Mouse (Mus musculus) kidney, postnatal 36 days (tissue): Measurements from ENCODE around the gene Tsr2.
A peak's percentile ranks its signal among the peaks of the same experiment; 100 is the strongest.

ENCODE experiments used
- DNase-seq, 2 experiments: peaks; one replicate each; pipeline ENCODE4 v3.0.0; 2021 to 2022; ENCODE audit warnings: mixed read lengths in 2 of 2

The Tsr2 gene

DNA sequence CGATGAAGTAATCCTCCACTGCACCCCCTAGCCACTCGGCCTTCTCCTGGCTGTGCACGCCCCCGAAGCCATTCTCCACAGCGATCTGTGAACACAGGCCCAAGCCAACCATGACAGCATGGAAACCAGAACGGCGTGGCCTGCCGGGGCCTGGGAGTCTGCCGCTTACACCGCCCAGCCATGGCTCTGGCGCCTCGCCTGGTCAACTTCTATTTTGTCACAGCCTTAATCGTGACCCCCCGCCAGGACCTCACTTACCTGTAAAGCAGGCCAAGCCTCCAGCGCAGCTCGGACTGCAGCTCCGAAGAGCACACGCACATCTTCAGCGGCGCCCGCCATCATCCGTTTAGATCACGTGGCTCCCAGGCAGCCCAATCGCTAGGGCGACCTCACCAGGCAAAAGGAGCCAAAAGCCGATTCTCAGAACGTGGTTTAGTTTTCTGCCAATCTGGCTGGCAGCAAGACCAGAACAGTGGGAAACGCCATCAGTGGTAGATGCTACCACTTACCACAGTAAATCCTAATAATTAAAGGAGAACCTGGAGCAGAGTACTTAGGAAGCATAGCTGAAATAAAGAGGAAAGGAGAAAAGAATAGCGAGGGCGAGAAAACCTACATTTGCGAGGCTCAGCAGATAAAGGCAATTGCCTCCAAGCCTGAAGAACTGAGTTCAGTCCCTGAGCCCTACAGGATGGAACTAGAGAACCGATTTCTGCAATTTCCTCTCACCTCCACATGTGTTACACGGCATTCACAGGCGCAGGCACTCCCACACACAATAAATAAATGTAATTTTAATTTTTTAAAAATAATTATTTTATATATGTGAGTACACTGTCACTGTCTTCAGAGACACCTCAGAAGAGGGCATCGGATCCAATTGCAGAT is at the start of gene Tsr2:
Gene Tsr2, minus strand, starts transcription at position 373 of the 888 bp plus-strand sequence.
- peak; percentile 75 to 83 for DNase-seq

DNA sequence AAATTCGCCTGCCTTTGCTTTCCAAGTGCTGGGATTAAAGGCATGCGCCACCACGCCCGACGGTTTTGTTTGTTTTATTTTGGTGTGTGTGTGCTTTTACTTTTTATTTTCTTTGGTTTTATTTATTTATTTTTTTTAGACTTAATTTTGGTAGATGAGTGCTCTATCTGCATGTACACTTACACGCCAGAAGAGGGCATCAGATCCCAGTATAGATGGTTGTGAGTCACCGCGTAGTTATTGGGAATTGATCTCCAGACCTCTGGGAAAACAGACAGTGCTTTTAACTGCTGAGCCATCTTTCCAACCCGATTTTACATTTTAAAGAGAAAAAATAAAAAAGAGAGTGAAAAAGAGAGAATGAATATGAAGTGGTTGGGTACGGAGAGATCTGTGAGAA is 36.4 kb upstream of the Tsr2 start:
- DNase-seq, result peak; percentile 2 to 5

DNA sequence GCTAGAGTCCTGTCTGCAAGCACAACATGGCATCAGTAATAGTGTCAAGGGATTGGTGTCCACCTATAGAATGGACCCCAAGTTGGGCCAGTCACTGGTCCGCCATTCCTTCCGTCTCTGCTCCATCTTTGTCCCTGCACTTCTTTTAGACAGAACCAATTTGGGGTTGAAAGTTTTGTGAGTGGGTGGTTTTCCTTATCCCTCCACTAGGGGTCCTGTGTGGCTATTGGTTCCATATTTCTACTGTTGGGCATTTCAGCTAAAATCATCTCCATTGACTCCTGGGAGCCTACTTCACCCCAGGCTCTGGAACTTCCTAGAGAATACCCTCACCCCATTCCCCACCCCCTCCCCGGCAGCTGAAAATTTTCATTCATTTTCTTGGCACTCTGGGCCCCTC is 34.1 kb upstream of the Tsr2 start:
- no peak for DNase-seq

DNA sequence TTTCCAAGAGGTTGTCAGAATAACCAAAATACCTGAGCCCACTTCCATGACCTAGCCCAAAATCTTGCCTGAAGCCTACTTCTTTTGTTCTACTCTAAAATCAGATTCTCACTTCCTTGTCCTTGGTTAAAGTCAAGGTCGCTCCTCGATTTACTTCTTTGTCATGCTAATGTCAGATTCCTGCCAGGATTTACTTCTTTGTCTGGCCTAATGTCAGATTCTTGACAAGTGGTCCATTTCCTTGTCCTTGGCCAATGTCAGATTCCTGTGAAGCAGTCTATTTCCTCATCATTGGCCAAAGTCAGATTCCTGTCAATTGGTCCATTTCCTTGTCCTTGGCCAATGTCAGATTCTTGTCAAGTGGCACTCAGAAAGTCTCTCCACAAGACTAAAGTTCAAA is 27.6 kb upstream of the Tsr2 start:
- DNase-seq, result no peak

DNA sequence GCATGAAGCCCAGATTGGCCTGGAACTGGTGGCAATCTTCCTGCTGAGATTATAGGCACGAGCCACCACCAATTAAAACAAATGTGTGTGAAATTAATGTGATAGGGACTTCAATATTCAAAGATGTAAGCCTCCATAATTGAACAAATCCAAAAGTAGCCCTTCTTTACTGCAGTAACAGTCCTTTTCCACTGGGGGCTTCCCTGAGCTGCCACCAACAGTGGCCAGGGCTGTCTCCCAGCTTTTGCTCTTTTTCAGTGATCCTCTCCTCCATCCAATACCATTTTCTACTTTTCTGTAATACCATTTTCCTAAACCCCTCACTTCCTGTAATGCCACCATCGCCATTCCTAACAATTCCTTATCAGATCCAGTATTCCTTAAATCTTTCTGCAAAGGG is 21.1 kb upstream of the Tsr2 start:
- DNase-seq, result peak in 1 of 2 experiments; percentile 18

DNA sequence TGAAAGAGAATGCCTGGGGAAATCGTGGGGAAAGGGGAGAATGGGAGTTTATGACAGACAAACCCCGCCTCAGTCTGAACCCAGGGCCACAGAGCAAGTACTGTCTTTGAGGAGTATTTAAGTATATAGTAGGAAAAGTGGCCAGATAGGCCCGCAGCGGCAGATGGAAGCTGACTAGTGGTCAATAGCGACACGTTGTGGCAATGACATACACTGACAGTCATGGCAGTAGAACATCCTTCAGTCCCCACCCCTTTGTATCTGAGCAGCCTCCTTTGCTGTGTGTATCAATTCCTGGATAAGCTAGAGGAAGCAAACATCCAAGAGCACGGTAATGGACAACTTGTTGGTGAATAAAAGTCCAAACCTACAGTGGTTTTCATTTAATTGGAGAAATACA is 20.5 kb upstream of the Tsr2 start:
- DNase-seq, result peak; percentile 23 to 50

DNA sequence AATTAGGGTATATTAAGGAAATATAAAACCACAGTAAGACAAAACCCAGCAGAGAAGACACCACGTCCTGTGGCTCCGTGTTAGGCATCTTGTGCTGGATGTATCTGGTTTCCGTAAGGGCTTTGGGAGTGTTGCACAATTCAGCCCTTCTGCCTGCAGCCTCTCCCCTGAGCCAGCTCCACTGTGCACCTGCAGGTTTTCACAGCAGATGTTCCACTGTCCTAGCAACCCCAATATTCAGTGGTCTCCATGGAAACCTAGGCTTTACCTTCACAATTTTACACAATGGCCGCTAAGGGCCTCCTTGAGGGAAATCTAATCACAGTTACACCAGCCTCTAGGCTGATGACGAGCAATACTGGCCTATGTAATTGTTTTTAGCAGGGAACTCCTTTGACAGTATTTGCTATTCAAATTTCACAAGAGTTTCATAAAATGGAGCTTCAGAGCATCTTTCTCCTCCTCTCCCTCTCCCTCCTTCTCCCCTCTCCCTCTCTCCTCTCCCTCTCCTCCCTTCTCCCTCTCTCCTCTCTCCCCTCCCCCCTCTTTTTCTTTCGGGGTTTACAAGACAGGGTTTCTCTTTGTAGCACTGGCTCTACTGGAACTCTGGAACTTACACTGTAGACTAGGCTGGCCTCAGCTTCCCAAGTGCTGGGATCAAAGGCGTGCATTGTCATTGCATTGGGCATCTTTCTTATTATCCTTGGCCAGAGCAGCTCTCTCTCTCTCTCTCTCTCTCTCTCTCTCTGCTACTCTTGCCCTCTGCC is 11.1 kb upstream of the Tsr2 start:
- no peak for DNase-seq

DNA sequence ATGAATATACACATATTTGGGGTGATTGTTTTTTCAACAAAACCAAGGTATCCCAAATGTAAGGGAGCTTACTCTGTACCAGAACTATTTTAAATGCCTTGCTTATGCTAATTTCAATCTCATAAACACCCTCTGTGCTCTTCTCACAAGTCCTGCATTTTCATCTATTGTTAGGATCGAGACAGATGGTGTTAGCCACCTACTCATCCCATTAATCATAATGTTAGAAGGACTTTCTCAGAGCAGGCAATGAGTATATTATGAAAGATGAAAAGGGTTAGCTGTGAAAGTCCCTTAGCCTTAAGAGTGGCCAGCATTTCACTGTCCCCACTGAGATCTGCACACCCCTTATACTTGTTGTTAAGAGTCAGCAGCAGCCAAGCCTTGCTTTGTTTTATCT is 8.9 kb downstream of the Tsr2 start:
- no peak for DNase-seq

DNA sequence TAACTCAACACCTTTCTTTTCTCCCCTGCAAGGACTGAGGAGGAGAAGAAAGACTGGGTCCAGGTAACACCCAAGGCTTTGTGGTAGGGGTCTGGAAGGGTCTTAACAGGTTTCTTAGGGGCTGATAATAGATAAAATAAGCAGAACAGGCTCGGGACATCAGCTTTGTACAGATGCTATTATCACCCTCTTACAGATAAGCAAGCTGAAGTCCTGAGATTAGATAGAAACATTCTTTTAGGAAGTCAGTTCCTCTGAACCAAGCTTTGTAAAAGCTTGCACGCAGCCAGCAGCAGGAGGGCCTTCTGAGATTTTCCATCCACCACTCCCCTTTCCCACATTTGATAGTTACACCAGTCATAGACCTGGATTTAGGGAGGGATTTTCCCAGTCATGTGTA is 10.7 kb downstream of the Tsr2 start:
- DNase-seq, result no peak

DNA sequence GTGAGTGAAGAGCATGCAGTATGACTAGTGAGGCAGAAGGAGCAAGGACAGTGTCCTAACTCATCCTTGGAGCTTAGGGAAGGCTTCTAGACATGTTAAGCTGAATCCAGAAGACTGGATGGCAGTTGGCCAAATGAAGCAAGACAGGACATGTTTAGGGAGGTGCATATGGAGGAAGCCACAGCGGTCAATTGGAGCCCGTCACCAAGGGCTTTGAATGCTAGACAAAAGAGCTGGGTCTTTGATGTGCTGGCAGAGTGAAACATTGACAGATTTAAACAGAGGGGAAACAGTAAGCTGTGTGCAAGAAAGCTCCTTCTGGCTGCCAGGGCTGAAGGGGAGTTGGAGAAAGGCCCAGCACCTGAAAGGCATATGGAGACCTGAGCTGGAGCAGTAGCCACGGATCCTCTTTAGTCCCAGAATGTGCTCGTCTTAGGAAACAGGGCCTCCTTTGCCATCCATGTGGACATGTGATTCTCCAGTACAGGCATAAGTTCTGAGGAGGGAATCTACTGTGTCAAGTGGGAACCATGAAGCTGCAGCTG is 19.3 kb downstream of the Tsr2 start:
- DNase-seq, result no peak

DNA sequence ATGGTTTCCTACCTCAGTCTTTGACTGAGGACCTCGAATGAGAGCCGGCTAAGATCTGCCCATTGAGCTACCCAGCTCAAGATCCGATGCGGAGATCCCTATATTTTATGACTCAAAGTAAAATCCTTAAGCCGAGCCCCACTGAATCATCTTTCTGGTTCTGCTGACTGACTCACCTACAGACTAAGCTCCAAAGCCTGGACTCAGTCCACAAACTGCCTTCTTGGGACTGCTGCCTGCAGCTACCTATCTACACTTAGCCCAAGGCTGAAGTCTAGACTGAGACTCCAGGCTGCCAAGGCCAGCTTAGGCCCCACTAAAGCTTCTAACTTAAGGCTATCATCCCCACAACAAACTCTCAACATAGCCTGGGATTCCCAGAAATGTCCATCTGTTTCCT is 20.3 kb downstream of the Tsr2 start:
- DNase-seq, result no peak

DNA sequence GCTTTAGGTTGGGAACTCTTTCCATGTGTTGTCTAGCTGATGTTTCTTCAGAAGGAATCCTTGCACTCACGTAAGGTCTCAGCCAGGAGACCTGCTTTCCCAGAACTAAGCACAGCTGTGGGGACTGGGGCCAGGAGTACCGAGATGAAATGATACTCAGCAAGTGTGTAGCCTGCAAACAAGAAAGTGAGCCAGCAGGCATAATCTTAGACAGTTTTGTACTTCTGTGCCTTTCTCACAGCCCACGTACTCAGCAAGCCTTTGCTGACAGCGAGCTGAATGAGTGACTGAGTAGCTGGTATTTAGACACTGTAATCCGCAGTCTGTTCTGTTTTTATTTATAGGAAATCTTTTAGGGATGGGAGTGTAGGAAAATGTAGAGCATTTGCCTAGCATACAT is 28.5 kb downstream of the Tsr2 start:
- DNase-seq, result no peak

DNA sequence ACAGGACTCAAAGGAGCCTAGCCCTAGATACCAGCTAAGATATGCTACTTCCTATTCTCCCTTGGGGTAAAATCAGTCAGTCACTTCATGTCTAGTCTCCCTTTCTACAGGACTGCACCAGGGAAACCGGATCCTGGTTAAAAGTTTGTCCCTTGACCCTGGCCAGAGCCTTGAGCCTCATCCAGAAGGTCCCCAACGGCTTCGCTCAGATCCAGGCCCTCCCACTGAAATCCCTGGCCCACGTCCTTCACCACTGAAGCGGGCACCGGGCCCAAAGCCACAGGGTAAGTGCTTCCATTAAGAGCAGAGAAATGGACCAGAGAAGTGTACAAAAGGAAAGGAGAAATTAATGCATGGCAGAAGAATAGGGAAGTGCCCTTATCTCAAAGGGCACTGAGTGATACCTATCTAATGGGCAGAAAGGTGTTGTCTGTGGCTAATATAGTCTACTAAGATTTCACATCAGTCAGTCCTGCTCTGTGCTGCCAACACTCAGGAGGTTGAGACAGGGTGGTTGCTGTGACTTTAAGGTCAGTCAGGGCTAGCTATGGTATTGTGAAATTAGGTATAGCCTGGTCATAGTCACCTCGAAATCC is 30.2 kb downstream of the Tsr2 start:
- DNase-seq, result peak in 1 of 2 experiments; percentile 15

DNA sequence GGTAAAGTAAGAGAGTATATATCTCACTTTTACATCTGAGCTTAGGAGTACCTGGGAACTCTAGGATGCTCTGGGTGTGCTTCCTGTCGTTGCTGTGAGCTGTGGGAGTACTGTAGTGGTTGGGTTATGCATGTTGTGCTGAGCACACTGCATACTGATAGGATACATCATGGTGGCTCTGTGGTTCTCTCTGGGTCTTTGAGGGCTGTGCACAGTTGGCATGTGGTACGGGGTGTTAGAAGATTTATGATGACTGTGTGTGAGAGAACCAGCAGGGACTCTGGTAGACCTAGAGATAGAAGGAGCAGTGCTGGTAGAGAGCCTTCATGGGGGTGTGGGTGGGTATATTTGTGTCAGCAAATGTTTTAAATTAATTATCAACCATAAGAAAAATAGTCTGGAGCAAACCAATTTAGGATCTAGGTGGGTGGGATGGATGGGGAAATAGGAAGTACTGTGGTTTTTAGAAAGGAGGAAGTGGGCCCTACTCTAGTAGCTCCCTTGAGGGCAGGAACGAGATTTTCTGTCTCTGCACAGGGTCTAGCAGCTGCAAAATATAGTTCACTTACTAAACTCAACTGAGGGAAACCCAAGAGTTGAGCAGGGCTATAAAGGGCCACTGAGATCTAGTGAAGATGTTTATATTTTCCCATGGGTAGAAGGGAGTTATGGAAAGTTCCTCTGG is 34.6 kb downstream of the Tsr2 start:
- no peak for DNase-seq

DNA sequence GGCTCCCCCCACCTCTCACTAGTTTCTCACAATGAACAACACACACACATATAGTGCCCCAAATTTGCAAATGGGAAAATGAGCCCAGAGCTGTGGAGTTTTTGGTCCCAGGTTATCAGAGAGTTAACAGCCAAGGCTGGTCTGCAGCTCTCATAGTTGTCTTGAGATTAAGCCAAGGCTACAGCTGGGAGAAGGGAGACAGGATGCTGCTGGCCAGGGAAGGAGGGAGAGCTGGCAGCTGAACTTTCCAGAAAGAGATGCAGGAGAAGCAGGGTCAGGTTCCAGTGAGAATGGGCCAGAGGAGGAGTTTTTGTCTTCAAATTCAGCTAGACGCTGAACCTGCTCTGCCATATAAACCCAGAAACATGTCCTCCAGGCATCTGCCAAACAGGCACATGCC is 37.0 kb downstream of the Tsr2 start:
- DNase-seq, result no peak

DNA sequence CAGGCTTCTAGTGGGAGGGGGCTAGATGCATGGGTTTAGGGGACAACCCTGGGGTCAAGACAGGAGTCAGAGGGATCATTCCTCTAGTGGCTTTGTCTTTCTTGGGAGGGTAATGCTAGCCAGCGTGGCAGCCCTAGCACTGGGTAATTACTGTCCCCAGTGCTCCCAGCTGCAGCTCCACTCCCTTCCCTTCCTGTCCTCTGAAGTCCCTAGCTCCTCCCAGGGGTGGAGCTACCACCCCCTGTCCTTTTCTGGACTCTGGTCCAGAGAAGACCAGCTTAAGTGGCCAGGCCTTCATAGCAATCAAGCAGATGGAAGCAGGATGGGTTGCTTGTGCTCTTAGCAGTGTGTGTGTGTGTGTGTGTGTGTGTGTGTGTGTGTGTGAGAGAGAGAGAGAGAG is 40.8 kb downstream of the Tsr2 start:
- peak; percentile 39 to 62 for DNase-seq

DNA sequence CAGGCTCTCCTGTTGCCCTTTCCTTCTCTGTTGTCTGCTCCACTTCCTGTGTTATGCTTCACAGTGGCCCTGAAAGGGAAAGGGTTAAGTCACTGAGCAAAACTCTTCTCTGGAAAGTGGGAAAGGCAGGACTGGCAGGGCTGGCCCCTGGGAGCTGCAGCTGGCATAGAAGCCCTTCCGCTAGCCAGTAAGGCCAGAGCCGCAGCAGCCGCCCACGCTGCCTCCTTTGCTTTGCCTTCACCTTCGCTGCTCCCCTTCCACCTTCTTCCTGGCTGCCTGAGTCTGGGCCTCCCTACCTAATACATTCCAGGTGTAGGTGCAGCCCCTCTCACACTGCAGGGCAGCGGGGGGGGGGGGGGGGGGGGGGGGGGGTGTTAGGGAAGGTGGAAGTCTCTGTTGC is 41.9 kb downstream of the Tsr2 start:
- DNase-seq, result no peak

DNA sequence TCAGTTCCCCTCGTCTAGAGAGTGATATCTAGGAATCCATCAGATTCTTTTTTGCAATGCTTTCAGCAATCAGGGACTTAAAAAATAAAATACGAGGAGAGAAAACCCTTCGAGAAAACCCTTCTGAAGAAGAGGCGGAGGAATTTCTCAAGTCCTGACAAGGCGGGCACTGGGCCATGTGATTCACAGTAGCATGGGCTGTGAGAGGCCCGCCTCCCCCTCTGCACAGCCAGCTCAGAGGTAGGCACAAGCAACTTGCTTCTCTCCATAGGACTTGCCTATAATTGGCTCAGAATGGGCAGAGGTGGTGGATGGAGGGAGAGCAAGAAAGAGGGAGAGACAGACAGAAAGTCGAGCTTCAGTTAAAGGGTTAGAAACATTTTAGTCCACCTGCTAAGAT is 46.0 kb downstream of the Tsr2 start:
- DNase-seq, result no peak

DNA sequence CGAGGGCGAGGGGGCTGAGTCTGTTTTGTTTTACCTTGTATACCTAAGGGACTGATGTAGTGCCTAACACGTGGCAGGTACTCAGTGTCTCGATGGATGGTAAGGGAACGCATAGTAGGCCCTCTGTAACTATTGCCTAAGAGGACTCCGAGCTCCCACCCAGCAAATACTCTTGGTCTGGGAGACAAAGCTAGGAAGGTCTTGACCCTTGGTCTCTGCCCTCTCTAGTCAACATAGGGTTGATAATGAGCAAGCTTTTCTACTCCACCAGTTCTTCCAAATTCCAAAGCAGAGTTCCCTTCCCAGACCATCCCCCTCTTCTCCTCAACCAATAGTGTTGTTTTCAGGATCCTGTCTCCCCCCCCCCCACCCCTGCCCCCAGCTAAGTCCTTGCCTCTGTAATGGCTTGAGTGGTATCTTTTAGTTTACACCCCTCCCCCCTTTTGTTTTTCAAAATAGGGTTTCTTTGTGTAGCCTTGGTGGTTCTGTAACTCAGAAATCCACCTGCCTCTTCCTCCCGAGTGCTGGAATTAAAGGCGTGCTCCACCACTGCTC is 46.6 kb downstream of the Tsr2 start:
- no peak for DNase-seq

DNA sequence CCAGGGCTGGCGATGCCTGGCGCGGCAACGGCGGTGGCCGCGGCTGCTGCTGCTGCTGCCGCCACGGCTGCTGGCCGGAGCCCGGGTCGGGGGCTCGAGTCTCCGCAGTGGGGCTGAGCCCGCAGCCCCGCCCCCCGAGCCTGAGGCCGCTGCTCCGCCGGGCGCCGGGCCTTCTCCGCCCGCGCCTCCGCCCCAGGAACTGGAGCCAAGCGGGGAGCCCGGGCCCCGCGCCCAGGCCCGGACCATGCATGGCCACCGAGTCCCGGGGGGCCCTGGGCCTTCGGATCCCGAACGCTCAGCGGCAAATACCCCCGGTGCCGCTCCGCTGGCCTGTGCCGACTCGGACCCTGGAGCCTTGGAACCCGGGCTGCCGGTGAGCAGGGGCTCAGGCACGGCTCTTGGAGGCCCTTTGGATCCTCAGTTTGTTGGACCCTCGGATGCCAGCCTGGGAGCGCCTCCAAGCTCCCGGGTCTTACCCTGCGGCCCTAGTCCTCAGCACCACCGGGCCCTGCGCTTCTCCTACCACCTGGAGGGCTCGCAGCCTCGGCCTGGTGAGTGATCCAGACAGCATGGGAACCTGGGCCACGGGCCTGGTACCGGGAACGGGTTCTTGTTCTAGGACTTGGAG is 48.8 kb downstream of the Tsr2 start:
- peak; percentile 18 to 65 for DNase-seq

DNA sequence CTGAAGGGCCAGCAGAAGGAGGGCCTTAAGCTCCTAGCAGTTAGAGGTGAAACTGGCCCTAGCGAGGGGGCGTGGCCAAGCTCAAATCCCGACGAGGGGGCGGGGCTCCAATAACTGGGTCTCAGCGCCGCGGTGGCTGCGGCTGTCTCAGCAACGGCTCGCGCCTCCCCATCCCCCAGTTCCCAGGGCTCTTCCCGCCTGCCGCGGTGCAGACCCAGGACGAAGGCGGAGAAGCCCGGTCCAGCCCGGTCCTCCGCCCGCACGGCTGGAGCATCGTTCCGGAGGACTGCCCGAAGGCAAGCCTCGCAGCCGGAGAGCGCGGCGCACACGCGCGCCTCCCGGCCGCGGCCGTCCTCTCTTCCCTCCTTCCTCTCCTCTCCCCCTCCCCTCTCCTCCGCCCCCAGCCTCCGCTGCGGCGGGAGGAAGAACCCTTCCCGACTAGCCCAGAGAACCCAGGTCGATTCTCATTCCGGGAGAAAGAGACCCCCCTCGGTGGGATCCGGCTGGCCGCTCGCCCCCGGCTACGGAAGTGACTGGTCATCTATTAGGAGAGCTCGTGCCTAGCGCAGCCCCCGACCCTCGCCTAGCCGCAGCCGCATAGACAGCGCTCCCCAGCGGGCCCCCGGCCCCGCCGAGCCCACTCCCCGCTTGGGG is 49.4 kb downstream of the Tsr2 start:
- DNase-seq, result peak; percentile 90 to 95
